Mouse (Mus musculus): Measurements from ENCODE around the gene Car12.

The Car12 gene

GRCm38 (mm10) chr9:66710626-66711025 is 2.9 kb upstream of the Car12 start:
- no peak for DNase-seq (ENCODE audit: low spot score)

GRCm38 (mm10) chr9:66714022-66714515 is 583 bp downstream of the Car12 start:
- DNase-seq (ENCODE audit: low spot score) = no peak

GRCm38 (mm10) chr9:66715361-66715760 is 1.9 kb downstream of the Car12 start:
- no peak for DNase-seq (ENCODE audit: low spot score)

GRCm38 (mm10) chr9:66716533-66716932 is 3.0 kb downstream of the Car12 start:
- no peak for DNase-seq (ENCODE audit: low spot score)

- DNase-seq (ENCODE audit: low spot score) = no peak
Observed at GRCm38 (mm10) chr9:66720686-66721450, 7.4 kb downstream of the Car12 start.

GRCm38 (mm10) chr9:66722187-66722868 is 8.8 kb downstream of the Car12 start:
- no peak for DNase-seq (ENCODE audit: low spot score)

GRCm38 (mm10) chr9:66722869-66723272 is 9.4 kb downstream of the Car12 start:
- no peak for DNase-seq (ENCODE audit: low spot score)

GRCm38 (mm10) chr9:66725591-66725990 is 12.1 kb downstream of the Car12 start:
- DNase-seq (ENCODE audit: low spot score) = no peak

- DNase-seq (ENCODE audit: low spot score) = no peak
Observed at GRCm38 (mm10) chr9:66727333-66727732, 13.8 kb downstream of the Car12 start.

GRCm38 (mm10) chr9:66730556-66730955 is 17.1 kb downstream of the Car12 start:
- DNase-seq (ENCODE audit: low spot score) = no peak

GRCm38 (mm10) chr9:66731284-66731683 is 17.8 kb downstream of the Car12 start:
- no peak for DNase-seq (ENCODE audit: low spot score)

GRCm38 (mm10) chr9:66732791-66733691 is 19.6 kb downstream of the Car12 start:
- DNase-seq (ENCODE audit: low spot score) = no peak

- DNase-seq (ENCODE audit: low spot score) = no peak
Observed at GRCm38 (mm10) chr9:66734568-66734967, 21.1 kb downstream of the Car12 start.

GRCm38 (mm10) chr9:66735122-66735521 is 21.6 kb downstream of the Car12 start:
- no peak for DNase-seq (ENCODE audit: low spot score)

GRCm38 (mm10) chr9:66736016-66736415 is 22.5 kb downstream of the Car12 start:
- DNase-seq (ENCODE audit: low spot score) = no peak

GRCm38 (mm10) chr9:66736551-66736950 is 23.1 kb downstream of the Car12 start:
- DNase-seq (ENCODE audit: low spot score) = no peak

- DNase-seq (ENCODE audit: low spot score) = no peak
Observed at GRCm38 (mm10) chr9:66739516-66739915, 26.0 kb downstream of the Car12 start.

GRCm38 (mm10) chr9:66744531-66744930 is 31.0 kb downstream of the Car12 start:
- DNase-seq (ENCODE audit: low spot score) = no peak

GRCm38 (mm10) chr9:66748390-66748789 is 34.9 kb downstream of the Car12 start:
- no peak for DNase-seq (ENCODE audit: low spot score)

GRCm38 (mm10) chr9:66752849-66753248 is 39.4 kb downstream of the Car12 start:
- no peak for DNase-seq (ENCODE audit: low spot score)

- DNase-seq (ENCODE audit: low spot score) = no peak
Observed at GRCm38 (mm10) chr9:66760991-66761390, 47.5 kb downstream of the Car12 start.

- no peak for DNase-seq (ENCODE audit: low spot score)
Observed at GRCm38 (mm10) chr9:66768721-66769120, 55.2 kb downstream of the Car12 start.

Data from spleen, adult 12 weeks (tissue).